Mouse (Mus musculus) G1E (cell line): ENCODE measurements around the gene Lrmda. TPM values are rescaled to one million over a fixed set of nuclear protein-coding genes. Genes with fewer than 3 reads are reported as not detected.
"Not testable (repeated sequence)": the region's sequence is repeated elsewhere in the genome, so short reads cannot be mapped to it uniquely, and the experiment has no call there.

Experiments
- ATAC-seq: 2 replicates; pipeline ENCODE4 v1.8.0; 2016; ENCODE audit warnings: mild to moderate bottlenecking; ENCODE audit not compliant: insufficient number of reproducible peaks, poor library complexity, low FRiP score, severe bottlenecking; ENCODE audit errors: extremely low read depth
- DNase-seq: peaks from one replicate; pipeline ENCODE4 v3.0.0; 2012; ENCODE audit warnings: low spot score
- H3K27me3 ChIP-seq: 2 replicates; pipeline ENCODE4 v1.6.1; 2012; ENCODE audit warnings: mild to moderate bottlenecking, low read length, inconsistent platforms; ENCODE audit not compliant: insufficient read depth
- H3K36me3 ChIP-seq: replicated peaks from 2 replicates; pipeline ENCODE3; 2012; ENCODE audit warnings: mild to moderate bottlenecking, inconsistent platforms
- H3K4me1 ChIP-seq: 2 replicates; pipeline ENCODE4 v1.6.1; 2012; ENCODE audit warnings: low read depth, low read length, inconsistent platforms, mixed read lengths; ENCODE audit not compliant: insufficient read depth
- H3K4me3 ChIP-seq: 2 replicates; pipeline ENCODE4 v1.5.1; 2012; ENCODE audit warnings: low read depth, mild to moderate bottlenecking, inconsistent platforms, low read length, moderate library complexity, mixed read lengths
- H3K9me3 ChIP-seq: replicated peaks from 2 replicates; pipeline ENCODE4 v1.6.1; 2012; ENCODE audit warnings: inconsistent platforms
- CTCF ChIP-seq: IDR thresholded peaks from 2 replicates; pipeline ENCODE4 v1.5.1; 2012; ENCODE audit warnings: low read depth, low read length, inconsistent platforms, mixed read lengths
- GATA1 ChIP-seq: IDR thresholded peaks from 2 replicates; pipeline ENCODE4 v1.6.1; 2012; ENCODE audit warnings: borderline replicate concordance, low read length, inconsistent platforms, mixed read lengths
- GATA2 ChIP-seq: IDR thresholded peaks from 2 replicates; pipeline ENCODE4 v1.6.1; 2012; ENCODE audit warnings: low read depth, low read length, inconsistent platforms, borderline replicate concordance
- POLR2AphosphoS5 ChIP-seq: IDR thresholded peaks from 2 replicates; pipeline ENCODE4 v1.6.1; 2012; ENCODE audit warnings: low read depth, low read length, inconsistent platforms; ENCODE audit not compliant: insufficient replicate concordance
- TAL1 ChIP-seq: conservative IDR thresholded peaks from 2 replicates; pipeline ENCODE4 v1.6.1; 2012; ENCODE audit warnings: low read depth, low read length, inconsistent platforms, mixed read lengths
- polyA plus RNA-seq: library from polyadenylated mRNA; stranded (reverse); fragments of >175 nt; gene quantifications from 2 replicates; pipeline ENCODE4 v1.2.3, GENCODE M21; 2012
- total RNA-seq, 2 experiments: library from RNA; stranded (forward) in 1 of 2; stranded (reverse) in 1 of 2; fragments of 200-1000 nt in 1 of 2; fragments of >200 nt in 1 of 2; fragmentation: Nextera tagmentation in 1 of 2; gene quantifications; 2 replicates each; pipeline ENCODE4 v1.2.3; 2014 to 2017

Lrmda gene
- total and polyA plus RNA-seq, 3 experiments, result not detected

DNA sequence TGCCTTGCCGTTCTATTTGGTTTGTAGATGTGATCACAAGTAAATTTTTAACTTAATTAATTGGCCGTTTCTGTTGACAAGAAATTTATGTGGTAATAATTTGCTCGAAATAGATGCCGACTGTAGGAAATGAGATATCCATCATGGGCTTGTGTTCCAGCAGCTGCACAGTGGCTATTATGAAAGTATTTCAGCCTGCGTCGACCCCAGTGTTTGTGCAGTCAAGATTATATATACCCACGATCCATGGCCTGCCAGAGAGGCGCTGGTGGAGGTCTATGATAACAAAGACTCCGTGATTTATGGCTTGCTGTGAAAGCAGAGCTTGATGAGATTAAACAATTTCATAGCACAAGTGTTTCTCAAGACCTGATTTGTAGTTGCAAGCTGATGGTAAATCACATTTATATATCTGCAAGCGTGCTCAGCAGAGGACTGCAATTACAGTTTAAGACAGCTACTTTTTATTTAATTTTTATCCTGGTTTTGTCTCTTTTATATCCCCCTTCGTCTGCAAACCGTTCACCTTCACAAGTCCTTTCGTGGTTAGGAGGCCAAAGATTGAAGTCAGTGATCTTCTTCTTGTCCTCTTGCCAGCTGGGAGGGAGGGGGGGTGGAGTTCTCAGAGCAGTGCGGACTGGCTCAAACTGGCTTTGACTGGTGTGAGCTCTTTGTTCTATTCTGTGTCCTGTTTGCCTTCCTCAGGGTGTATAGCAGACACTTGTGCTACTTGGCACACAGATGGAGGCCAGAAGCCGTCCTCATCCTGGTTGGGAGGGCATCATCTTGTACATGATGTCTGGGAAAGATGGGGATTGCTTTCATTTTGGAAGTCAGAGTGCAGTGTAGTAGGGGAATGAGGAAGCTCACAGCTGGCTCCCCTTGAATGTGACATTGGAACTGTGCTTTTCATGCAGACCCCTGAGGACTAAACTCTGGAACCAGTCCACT, 764.0 kb downstream of the Lrmda start:
- no peaks in the 10 kb centered on the region for H3K27me3 ChIP-seq
- no peak overlapping the region for H3K4me3 ChIP-seq
- DNase-seq (no peak), ATAC-seq (no peak)
- TF ChIP-seq GATA2 (no peak), TAL1 (no peak), POLR2AphosphoS5 (no peak), CTCF (no peak), GATA1 (no peak)
- no peaks in the 10 kb centered on the region for H3K36me3 ChIP-seq
- H3K9me3 ChIP-seq, result peaks cover 7% of the 10 kb centered on the region
- H3K4me1 ChIP-seq, result no peaks in the 10 kb centered on the region

DNA sequence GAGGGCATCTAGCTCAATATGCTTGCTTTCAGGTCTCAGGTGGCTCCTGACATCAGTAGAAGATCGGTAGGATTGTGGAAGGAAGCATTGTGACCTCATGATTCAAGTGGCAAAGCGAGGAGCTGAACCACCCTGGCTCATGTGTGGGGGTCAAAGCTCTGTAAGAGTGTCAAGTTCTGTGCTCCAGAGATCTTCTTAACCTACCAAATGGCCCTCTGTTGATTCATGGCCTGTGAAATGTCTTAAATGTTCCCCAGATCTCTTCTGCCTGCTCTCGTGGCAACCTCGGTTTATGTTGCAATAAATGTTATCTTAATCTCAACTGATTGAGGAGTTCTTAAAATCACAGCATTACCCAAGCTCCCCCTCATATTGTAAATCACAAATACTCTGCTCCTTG, 780.5 kb downstream of the Lrmda start:
- Histone ChIP-seq H3K27me3 (no peaks in the 10 kb centered on the region), H3K9me3 (peaks cover 19% of the 10 kb centered on the region), H3K4me3 (no peak overlapping the region), H3K36me3 (no peaks in the 10 kb centered on the region), H3K4me1 (no peaks in the 10 kb centered on the region)
- DNase-seq, result no peak
- no peak for ATAC-seq
- no peak for TF ChIP-seq GATA2
- no peak for TF ChIP-seq TAL1
- TF ChIP-seq POLR2AphosphoS5, result no peak
- no peak for TF ChIP-seq CTCF
- no peak for TF ChIP-seq GATA1

DNA sequence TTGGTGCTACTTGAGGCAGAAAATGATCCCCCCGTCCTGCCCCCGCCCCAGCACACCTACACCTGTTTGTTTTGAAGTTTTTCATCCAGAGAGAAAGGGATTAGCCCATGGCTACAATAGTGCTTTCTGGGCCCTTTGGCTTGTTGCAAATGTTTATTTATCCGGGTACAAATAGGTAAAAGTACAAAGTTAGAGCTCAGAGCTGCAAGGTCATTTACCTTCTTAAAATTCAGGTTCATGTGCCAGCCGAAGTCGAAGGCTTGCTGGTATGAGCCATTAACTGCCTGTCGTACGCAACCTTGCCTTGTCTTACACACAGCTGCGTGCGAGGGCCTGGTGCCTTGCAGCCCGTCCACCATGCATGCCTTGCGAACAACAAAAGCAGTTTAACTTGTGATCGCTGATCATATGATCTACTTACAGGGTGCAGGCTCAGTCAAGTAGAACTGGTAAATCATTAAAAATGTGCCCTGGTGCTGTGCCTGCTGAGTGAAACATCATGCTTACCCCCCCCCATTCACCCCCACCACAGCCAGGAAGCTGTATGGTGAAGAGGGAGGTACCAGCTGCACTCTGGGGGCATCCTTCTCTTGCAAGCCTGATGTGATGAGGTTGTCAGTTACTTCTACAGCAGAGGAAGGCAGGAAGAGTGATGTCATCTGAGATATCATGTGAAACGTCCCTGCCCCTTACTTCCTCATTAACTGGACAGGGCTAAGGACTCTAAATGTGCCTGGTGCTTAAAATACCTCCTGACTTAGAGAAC, 781.5 kb downstream of the Lrmda start:
- no peak for ATAC-seq

DNA sequence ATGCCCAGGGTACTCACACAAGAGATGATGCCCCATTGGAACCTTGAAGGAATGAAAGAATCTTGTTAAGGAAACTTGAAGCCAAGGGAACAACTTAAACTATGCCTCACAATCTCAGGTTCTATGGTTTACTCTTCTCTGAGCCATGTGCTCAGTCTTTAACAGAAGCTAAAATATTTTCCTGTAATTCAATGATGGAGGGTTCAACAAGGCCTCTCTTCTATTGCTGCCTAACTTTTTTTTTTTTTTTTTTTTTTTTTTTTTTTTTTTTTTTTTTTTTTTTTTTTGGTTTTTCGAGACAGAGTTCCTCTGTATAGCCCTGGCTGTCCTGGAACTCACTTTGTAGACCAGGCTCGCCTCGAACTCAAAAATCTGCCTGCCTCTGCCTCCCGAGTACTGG, 782.2 kb downstream of the Lrmda start:
- H3K4me1 ChIP-seq, H3K36me3 ChIP-seq, H3K4me3 ChIP-seq, ATAC-seq, H3K27me3 ChIP-seq, DNase-seq: not testable (repeated sequence)
- H3K9me3 ChIP-seq, result peaks cover 16% of the 10 kb centered on the region

More for the DNA sequence above, 781.5 kb downstream of the Lrmda start:
- no peaks in the 10 kb centered on the region for H3K4me1 ChIP-seq
- peaks cover 16% of the 10 kb centered on the region for H3K9me3 ChIP-seq
- H3K27me3 ChIP-seq, result no peaks in the 10 kb centered on the region
- no peak for TF ChIP-seq CTCF
- no peak for TF ChIP-seq POLR2AphosphoS5
- TF ChIP-seq GATA2, result no peak
- no peak for TF ChIP-seq TAL1
- no peak for TF ChIP-seq GATA1
- no peaks in the 10 kb centered on the region for H3K36me3 ChIP-seq
- H3K4me3 ChIP-seq, result no peak overlapping the region
- no peak for DNase-seq

DNA sequence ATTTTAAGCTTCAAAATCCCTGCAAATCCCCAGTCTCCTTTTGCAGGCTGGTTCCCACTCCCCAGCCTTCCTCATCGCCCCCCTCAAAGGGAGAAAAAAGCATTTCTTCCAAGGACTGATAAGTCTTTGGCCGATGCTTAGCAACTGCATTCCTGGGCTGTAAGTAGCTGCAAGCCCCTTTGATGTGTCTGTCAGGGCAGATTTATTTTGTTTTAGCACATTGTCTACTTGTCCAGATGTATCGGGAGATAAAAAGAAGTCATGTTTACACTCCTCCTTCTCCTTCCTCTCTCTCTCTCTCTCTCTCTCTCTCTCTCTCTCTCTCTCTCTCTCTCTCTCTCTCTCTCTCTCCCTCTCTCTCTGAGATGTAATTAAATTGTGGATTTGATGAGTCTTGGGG, 787.8 kb downstream of the Lrmda start:
- H3K27me3 ChIP-seq, result no peaks in the 10 kb centered on the region
- H3K36me3 ChIP-seq, result no peaks in the 10 kb centered on the region
- no peak overlapping the region for H3K4me3 ChIP-seq
- TF ChIP-seq GATA1, result no peak
- no peak for TF ChIP-seq POLR2AphosphoS5
- no peak for TF ChIP-seq GATA2
- no peak for TF ChIP-seq CTCF
- TF ChIP-seq TAL1, result no peak
- ATAC-seq (no peak), DNase-seq (no peak)
- H3K9me3 ChIP-seq, result peaks cover 13% of the 10 kb centered on the region
- H3K4me1 ChIP-seq, result no peaks in the 10 kb centered on the region

DNA sequence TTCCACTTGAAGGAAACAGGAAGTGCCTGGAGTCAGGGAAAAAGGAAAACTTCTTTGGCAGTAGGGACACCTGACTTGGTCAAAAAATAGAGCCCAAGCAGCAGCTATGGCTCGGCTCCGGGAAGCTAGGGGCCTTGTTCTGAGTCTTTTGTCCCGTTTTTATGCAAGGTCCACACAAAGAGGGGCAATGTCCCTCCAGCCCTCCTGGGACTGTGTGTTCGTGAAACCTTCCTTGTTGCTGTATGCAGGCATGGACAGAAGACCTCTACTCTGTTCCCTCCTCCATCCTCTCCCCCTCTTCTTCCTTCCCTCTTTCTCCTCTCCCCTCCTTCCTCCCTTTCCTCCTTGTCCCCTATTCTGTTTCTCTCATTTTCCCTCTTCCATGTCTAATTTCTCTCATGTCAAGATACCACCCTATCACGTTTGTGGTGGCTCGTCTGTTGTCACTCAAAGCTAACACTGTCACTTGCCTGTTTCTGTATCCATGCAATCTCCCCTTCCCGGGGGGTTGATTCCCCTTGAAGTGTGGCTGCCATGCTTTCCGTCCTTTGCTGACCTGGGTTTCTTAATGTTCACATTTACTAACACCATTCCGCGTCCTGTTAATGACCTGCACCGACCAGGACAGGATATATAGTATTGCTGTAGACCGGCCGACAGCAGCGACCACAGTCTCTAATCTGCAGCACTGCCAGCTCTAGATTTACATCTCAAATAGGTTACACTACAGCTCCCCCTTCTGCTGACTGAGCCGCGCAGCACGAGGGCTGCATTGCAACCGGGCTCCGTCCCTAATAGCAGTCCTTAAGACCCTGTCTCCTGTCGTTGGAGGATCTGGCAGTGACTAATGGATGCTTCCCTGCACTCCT, 788.4 kb downstream of the Lrmda start:
- TF ChIP-seq GATA1, result no peak
- no peak for TF ChIP-seq TAL1
- TF ChIP-seq CTCF, result no peak
- TF ChIP-seq POLR2AphosphoS5, result no peak
- TF ChIP-seq GATA2, result no peak
- Histone ChIP-seq H3K4me1 (no peaks in the 10 kb centered on the region), H3K9me3 (peaks cover 13% of the 10 kb centered on the region), H3K27me3 (no peaks in the 10 kb centered on the region), H3K4me3 (no peak overlapping the region), H3K36me3 (no peaks in the 10 kb centered on the region)
- no peak for ATAC-seq
- no peak for DNase-seq
